8 mouse cellular contexts compared by ENCODE assay signal in the genomic region with DNA sequence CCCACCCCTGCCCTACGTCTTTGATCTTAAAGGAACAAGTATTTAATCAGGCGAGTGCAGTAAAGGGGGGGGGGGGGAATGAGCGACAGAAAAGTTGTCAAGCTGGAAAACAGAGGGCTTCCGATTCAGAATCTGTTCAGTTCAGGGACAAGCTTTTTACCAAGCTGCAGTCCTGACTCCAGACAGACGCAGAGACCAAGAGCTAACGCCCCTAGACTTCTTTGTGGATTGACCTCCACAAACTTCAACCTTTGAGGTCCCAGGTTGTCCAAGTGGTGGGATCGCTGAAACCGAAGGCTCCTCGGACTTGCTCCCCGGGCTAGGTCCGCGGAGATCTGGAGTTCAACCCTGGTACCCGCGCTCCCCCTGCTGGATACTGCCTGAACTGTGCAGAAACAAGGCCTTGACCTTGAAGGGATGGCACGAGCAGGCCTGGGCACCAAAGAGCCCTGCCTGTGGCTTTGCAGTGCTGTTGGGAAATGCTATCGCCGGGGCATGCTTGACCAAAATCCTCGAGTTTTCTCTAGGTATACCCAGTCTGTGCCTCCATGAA. TPM values are rescaled to one million over a fixed set of nuclear protein-coding genes. Genes with fewer than 3 reads are reported as not detected.
DNase-seq lines count a peak whose midpoint lies in the region; ATAC-seq lines count a peak whose summit lies in the region.

No protein-coding gene starts in this region.

- intact Hi-C loops in left cerebral cortex, postnatal 10 days (cut with DNase I): loop anchor here (10.0 kb wide), 1 partner anchor 270 kb away; no protein-coding TSS in a partner anchor

- ATAC-seq in megakaryocyte progenitor cell, adult 5-6 weeks (replicated peaks; ENCODE audit: poor library complexity): peak; percentile 92

- peak; percentile 86 for DNase-seq in adipocyte (ENCODE audit: low spot score)
- peak; percentile 94 for DNase-seq in embryo, embryonic 10 days (ENCODE audit: low spot score)
- DNase-seq in gastrocnemius, postnatal 10 days: peak; percentile 96
- peak; percentile 72 for DNase-seq in hindlimb bud, embryonic 11.5 days (ENCODE audit: extremely low spot score, low read depth, low spot score)
- peak; percentile 82 to 91 for DNase-seq in left cerebral cortex, postnatal 10 days (ENCODE audit: extremely low spot score in 1 of 2, low spot score in 2 of 2)
- DNase-seq in right cerebral cortex, postnatal 10 days (ENCODE audit: low spot score in 2 of 2): peak; percentile 86 to 91
- DNase-seq in urinary bladder, postnatal 36 days (ENCODE audit: low spot score in 2 of 2): peak; percentile 90 to 92

RNA-seq across cellular contexts. Expression of a gene that starts 0.4 kb away (rescaled TPM):
- total RNA-seq in gastrocnemius, postnatal 10 days (2021): 1 to 10 TPM; 4.3 to 4.5 TPM
- 100 to 1,000 TPM; 130 to 138 TPM for total RNA-seq in left cerebral cortex, postnatal 10 days (2021)
- total RNA-seq in megakaryocyte progenitor cell, adult 5-6 weeks (2015): not detected in 2 replicates
- total RNA-seq in megakaryocyte progenitor cell, adult 5-6 weeks (2017): not detected in 2 replicates

RNA-seq across cellular contexts. Expression of a gene that starts 0.4 kb away (rescaled TPM):
- 100 to 1,000 TPM in 1 of 2 experiments, 10 to 100 TPM in 1; 98.8 to 119 TPM for total RNA-seq in gastrocnemius, postnatal 10 days (2021)
- 10 to 100 TPM; 14.0 to 14.3 TPM for total RNA-seq in left cerebral cortex, postnatal 10 days (2021)
- total RNA-seq in megakaryocyte progenitor cell, adult 5-6 weeks (2015): 0.07 TPM in 1 of 2 replicates, not detected in the other
- 0.81 TPM in 1 of 2 replicates, not detected in the other for total RNA-seq in megakaryocyte progenitor cell, adult 5-6 weeks (2017)

RNA-seq across cellular contexts. Expression of a gene that starts 45.1 kb away (rescaled TPM):
- 10 to 100 TPM in 1 of 2 experiments, 1 to 10 TPM in 1; 7.3 to 12.6 TPM for total RNA-seq in gastrocnemius, postnatal 10 days (2021)
- total RNA-seq in left cerebral cortex, postnatal 10 days (2021): 10 to 100 TPM; 13.3 to 14.5 TPM
- 32.6 and 41.2 TPM in 2 replicates for total RNA-seq in megakaryocyte progenitor cell, adult 5-6 weeks (2015)
- total RNA-seq in megakaryocyte progenitor cell, adult 5-6 weeks (2017): 13.2 and 14.5 TPM in 2 replicates

RNA-seq across cellular contexts. Expression of a gene that starts 48.4 kb away (rescaled TPM):
- 10 to 100 TPM in 1 of 2 experiments, 1 to 10 TPM in 1; 9.1 to 12.3 TPM for total RNA-seq in gastrocnemius, postnatal 10 days (2021)
- total RNA-seq in left cerebral cortex, postnatal 10 days (2021): 10 to 100 TPM; 89.0 to 93.1 TPM
- 1.9 and 6.7 TPM in 2 replicates for total RNA-seq in megakaryocyte progenitor cell, adult 5-6 weeks (2015)
- 7.3 and 7.9 TPM in 2 replicates for total RNA-seq in megakaryocyte progenitor cell, adult 5-6 weeks (2017)

Comparison
In these comparisons a context has a peak if more than half of its experiments do, and no peak if none do; other contexts are left out.
1. Peak in every context shown above with its lines: DNase-seq and ATAC-seq.
2. RNA of a gene that starts 0.4 kb away (total RNA-seq): 130 to 138 TPM in left cerebral cortex, postnatal 10 days; 4.3 to 4.5 TPM in gastrocnemius, postnatal 10 days and not detected in megakaryocyte progenitor cell, adult 5-6 weeks; every median in the first group is over 10 times any median in the second.
3. RNA of a gene that starts 0.4 kb away (total RNA-seq): 98.8 to 119 TPM in gastrocnemius, postnatal 10 days and 14.0 to 14.3 TPM in left cerebral cortex, postnatal 10 days; 0.07 to 0.81 TPM in megakaryocyte progenitor cell, adult 5-6 weeks; every median in the first group is over 4 times any median in the second.